Mouse (Mus musculus) liver, embryonic 11.5 days (tissue): ENCODE results near the gene Grin2c. TPM values are rescaled to one million over a fixed set of nuclear protein-coding genes. Genes with fewer than 3 reads are reported as not detected.
A peak's percentile ranks its signal among the peaks of the same experiment; 100 is the strongest.

Source experiments
- ATAC-seq: fragments of 200-750 bp; cut with Nextera tagmentation; replicated peaks from 2 replicates; pipeline ENCODE4 v1.8.0; 2017; ENCODE audit warnings: moderate number of reproducible peaks, mild to moderate bottlenecking, moderate TSS enrichment, moderate library complexity; ENCODE audit not compliant: low FRiP score
- DNase-seq: peaks from one replicate; pipeline ENCODE4 v3.0.0-alpha.2; 2017; ENCODE audit warnings: low spot score
- H3K27ac ChIP-seq: fragments of 300-500 bp; sonication (generic); 2 replicates; pipeline ENCODE4 v1.5.1; 2014; ENCODE audit warnings: mild to moderate bottlenecking, low read depth, low read length, control low read depth
- H3K27me3 ChIP-seq: fragments of 300-500 bp; sonication (generic); replicated peaks from 2 replicates; pipeline ENCODE4 v1.6.1; 2014; ENCODE audit warnings: low read length, mixed read lengths; ENCODE audit not compliant: control insufficient read depth, insufficient read depth
- H3K36me3 ChIP-seq: fragments of 300-500 bp; sonication (generic); 2 replicates; pipeline ENCODE4 v1.6.1; 2014; ENCODE audit warnings: mild to moderate bottlenecking, low read length, moderate library complexity, mixed read lengths; ENCODE audit not compliant: control insufficient read depth, insufficient read depth
- H3K4me1 ChIP-seq: fragments of 300-500 bp; sonication (generic); replicated peaks from 2 replicates; pipeline ENCODE4 v1.6.1; 2014; ENCODE audit warnings: low read length, mixed read lengths; ENCODE audit not compliant: control insufficient read depth, insufficient read depth
- H3K4me2 ChIP-seq: fragments of 300-500 bp; sonication (generic); 2 replicates; pipeline ENCODE4 v1.6.1; 2014; ENCODE audit warnings: mild to moderate bottlenecking, control low read depth, moderate library complexity
- H3K4me3 ChIP-seq: fragments of 300-500 bp; sonication (generic); 2 replicates; pipeline ENCODE4 v1.5.1; 2014; ENCODE audit warnings: low read depth, low read length, control low read depth
- H3K9ac ChIP-seq: fragments of 300-500 bp; sonication (generic); 2 replicates; pipeline ENCODE4 v1.6.1; 2014; ENCODE audit warnings: low read depth, low read length, control low read depth
- H3K9me3 ChIP-seq: fragments of 300-500 bp; sonication (generic); 2 replicates; pipeline ENCODE4 v1.6.1; 2016; ENCODE audit warnings: low read length, inconsistent platforms, mixed read lengths; ENCODE audit not compliant: control insufficient read depth
- WGBS: fragments of 180-500 bp; shearing (Covaris S2); extraction: QIAGEN DNeasy Blood & Tissue Kit; methylation state at CpG from one replicate; pipeline ENCODE4 v1.1.7; 2014; 5-methylcytosine and 5-hydroxymethylcytosine counted together
- polyA plus RNA-seq: library from polyadenylated mRNA; unstranded; fragments of >200 nt; fragmentation: Nextera tagmentation; extraction: Ambion mirVana; gene quantifications from 2 replicates; pipeline ENCODE4 v1.2.1, GENCODE M21; 2014

Gene Grin2c
- polyA plus RNA-seq, 1 experiment from 2014 or later, result 0.89 TPM

DNA sequence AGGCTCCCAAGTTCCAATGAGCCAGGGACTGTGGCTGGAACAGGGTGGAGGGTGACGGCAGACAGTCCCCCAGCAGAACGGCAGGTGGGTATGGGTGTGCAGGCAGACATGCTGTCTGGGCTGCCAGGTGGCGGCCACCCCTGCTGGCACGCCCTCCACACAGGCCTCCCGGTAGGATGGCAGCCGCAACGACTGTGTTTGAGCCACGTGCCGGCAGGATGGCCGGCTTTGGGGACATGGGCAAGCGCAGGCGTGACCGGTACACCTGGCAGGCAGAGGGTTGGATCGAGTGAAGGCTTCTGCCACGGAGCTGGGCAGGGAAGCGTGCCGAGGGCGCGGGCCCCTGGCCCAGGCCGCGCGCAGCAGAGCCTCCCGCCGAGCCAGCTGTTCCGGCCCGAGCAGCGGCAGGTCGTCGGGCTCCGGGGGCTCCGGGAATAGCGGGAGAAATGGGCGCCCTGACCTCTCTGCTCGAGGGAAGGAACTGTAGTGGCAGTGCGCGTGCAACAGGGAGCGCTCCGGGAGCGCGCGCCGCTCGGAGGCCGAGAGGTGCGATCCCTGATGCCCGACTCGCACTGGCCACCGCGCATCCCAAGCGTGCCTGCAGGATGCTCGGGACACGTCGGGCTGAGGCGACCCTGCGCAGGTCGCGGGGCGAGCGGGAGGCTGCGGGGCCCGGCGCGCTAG lies 17.2 kb downstream of the Grin2c start:
- H3K4me2 ChIP-seq, result peak overlapping the region; percentile 67
- H3K9me3 ChIP-seq, result no peaks in the 10 kb centered on the region
- ATAC-seq (no peak), DNase-seq (no peak)
- no peak overlapping the region for H3K27ac ChIP-seq
- 4% methylated on average over 63 of the region's 63 CpGs for WGBS
- no peak overlapping the region for H3K9ac ChIP-seq
- H3K4me3 ChIP-seq, result peak overlapping the region; percentile 46
- peaks cover 13% of the 10 kb centered on the region for H3K4me1 ChIP-seq
- peaks cover 81% of the 10 kb centered on the region for H3K27me3 ChIP-seq
- no peaks in the 10 kb centered on the region for H3K36me3 ChIP-seq

DNA sequence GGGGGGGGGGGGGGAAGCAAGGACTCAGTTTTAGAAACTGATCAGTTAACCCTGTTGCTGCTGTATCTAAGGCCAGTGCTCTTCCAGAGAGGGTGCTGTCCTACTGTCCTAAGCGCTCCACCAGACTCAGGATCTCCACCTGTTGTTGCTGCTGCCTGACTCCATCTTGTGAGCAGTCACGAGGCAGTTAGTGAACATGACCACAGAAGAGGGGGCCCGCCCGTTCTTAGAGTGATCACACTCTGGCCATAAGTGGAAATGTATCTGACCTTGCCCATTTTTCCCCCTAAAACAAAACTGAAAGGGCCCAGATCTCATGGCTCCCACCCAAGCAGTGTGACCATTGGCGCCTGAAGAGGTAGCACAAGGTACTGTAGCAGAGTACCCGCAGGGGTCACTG lies 19.1 kb downstream of the Grin2c start:
- DNase-seq, result no peak
- no peaks in the 10 kb centered on the region for H3K9me3 ChIP-seq
- peaks cover 66% of the 10 kb centered on the region for H3K27me3 ChIP-seq
- H3K4me2 ChIP-seq, result no peak overlapping the region
- no peak for ATAC-seq
- no peak overlapping the region for H3K27ac ChIP-seq
- peaks cover 21% of the 10 kb centered on the region for H3K4me1 ChIP-seq
- no peak overlapping the region for H3K4me3 ChIP-seq
- 57% methylated on average over 6 of the region's 6 CpGs for WGBS
- no peak overlapping the region for H3K9ac ChIP-seq
- H3K36me3 ChIP-seq, result 0 out of 2 replicates have a peak, but pooled peaks cover 2% of the 10 kb centered on the region

DNA sequence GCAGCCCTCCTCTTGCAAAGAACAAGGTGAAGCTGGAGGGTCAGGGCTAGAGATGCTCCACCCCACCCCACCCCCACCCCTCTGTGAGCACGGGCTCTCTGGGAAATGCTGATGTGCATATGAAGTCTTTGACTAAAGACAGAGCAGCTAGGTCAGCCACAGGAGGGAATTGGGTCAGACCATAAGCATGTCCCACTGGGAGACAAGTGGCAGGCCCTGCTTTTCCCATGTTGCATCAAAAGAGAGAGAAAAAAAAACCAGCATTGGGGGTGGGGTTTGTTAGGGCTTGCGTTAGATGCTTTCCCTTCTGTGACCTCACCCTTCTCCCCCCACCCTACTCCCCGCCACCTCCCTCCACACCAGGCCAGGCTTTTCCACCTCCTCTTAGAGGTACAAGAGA lies 19.8 kb downstream of the Grin2c start:
- H3K4me2 ChIP-seq, result no peak overlapping the region
- peaks cover 21% of the 10 kb centered on the region for H3K4me1 ChIP-seq
- no peak overlapping the region for H3K4me3 ChIP-seq
- H3K27me3 ChIP-seq, result peaks cover 59% of the 10 kb centered on the region
- no peaks in the 10 kb centered on the region for H3K9me3 ChIP-seq
- WGBS, result 9% methylated on average over 3 of the region's 3 CpGs
- H3K36me3 ChIP-seq, result 0 out of 2 replicates have a peak, but pooled peaks cover 2% of the 10 kb centered on the region
- no peak overlapping the region for H3K9ac ChIP-seq
- no peak for DNase-seq
- no peak for ATAC-seq
- H3K27ac ChIP-seq, result no peak overlapping the region

DNA sequence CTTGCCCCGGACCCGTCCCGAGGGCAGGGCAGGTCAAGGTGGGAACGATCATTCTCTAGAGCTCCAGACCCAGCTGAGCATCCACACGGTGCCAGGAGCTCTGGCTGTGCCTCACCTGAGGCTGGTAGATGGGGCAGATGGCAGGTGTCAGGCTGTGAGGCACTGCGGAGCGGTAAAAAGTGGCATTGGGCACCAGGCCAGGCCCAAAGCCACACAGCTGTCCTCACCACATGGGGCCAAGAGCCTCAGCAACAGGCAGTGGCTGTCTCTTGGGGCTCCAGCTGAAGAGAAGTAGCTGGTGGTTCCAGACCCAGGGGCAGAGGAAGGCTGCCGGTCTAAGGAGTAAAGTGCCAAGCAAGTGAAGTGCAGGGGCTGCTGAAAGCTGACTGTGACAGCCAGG lies 20.7 kb downstream of the Grin2c start:
- H3K27ac ChIP-seq, result no peak overlapping the region
- peaks cover 21% of the 10 kb centered on the region for H3K4me1 ChIP-seq
- peaks cover 51% of the 10 kb centered on the region for H3K27me3 ChIP-seq
- H3K9ac ChIP-seq, result no peak overlapping the region
- WGBS, result 72% methylated on average over 8 of the region's 8 CpGs
- H3K36me3 ChIP-seq, result 0 out of 2 replicates have a peak, but pooled peaks cover 2% of the 10 kb centered on the region
- ATAC-seq (no peak), DNase-seq (no peak)
- no peak overlapping the region for H3K4me3 ChIP-seq
- no peak overlapping the region for H3K4me2 ChIP-seq
- H3K9me3 ChIP-seq, result no peaks in the 10 kb centered on the region

DNA sequence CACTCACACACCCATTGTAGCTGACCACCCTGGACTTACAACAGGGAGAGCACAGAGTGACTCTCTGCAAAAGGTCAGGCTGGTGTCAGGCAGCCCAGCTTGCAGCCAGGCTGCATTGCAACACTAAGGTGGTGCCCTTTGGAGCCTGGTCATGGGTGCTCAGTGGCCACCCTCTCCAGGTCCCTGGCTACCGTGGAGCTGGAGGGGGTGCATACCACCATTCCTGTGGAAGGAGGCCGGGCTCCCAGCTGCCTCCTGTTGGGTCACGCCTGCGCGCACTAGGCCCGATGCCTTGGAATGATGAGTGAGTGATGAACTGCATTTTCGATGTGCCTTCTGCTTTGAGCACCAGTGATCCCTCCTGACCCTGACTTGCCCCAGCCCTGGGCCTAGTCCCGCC lies 22.2 kb downstream of the Grin2c start:
- Histone ChIP-seq H3K9me3 (no peaks in the 10 kb centered on the region), H3K27ac (peak overlapping the region; percentile 21; the same call in 1 of the 2 replicates), H3K9ac (no peak overlapping the region), H3K27me3 (peaks cover 36% of the 10 kb centered on the region), H3K36me3 (0 out of 2 replicates have a peak, but pooled peaks cover 2% of the 10 kb centered on the region), H3K4me2 (no peak overlapping the region), H3K4me1 (peaks cover 17% of the 10 kb centered on the region), H3K4me3 (no peak overlapping the region)
- ATAC-seq (peak; percentile 44), DNase-seq (no peak)
- WGBS, result 75% methylated on average over 8 of the region's 8 CpGs

DNA sequence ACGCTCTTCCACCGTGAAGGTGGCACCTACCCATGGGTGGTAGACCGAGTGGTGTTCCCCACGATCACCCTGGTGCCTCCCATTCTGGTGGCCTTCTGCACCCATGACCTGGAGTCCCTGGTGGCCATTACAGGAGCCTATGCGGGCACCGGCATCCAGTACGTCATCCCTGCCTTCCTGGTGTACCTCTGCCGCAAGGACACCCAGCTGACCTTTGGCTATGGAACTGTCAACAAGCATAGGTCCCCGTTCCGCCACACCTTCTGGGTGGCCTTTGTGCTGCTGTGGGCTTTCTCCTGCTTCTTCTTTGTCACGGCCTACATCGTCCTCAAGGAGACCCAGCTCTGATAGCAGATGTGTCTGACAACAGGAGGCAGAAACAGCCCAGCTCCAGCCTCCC lies 23.3 kb downstream of the Grin2c start:
- no peak for DNase-seq
- Histone ChIP-seq H3K4me3 (no peak overlapping the region), H3K4me1 (peaks cover 14% of the 10 kb centered on the region), H3K4me2 (no peak overlapping the region), H3K27ac (no peak overlapping the region), H3K9me3 (no peaks in the 10 kb centered on the region), H3K36me3 (0 out of 2 replicates have a peak, but pooled peaks cover 2% of the 10 kb centered on the region), H3K27me3 (peaks cover 25% of the 10 kb centered on the region), H3K9ac (no peak overlapping the region)
- WGBS, result 84% methylated on average over 12 of the region's 12 CpGs
- no peak for ATAC-seq

DNA sequence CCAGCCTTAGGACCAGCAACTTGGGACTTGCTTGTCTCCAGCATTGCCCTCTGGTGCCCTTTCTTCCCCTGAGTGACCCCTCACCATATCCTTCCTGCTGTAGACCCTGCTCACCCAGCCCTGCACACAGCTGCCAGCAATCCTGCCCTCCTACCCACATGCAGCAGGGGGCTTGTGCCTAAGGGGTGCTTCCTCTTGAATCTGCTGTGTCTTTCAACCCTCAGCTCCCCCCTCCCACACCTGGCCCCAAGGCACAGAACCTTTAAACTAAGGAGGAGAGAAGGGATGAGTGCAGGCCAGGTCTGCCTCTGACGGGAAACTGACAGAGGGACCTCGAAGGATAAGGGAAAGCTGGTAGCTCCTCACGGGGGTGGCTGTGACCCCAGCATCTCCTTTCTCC lies 24.3 kb downstream of the Grin2c start:
- no peak for DNase-seq
- Histone ChIP-seq H3K9me3 (no peaks in the 10 kb centered on the region), H3K4me3 (no peak overlapping the region), H3K9ac (no peak overlapping the region), H3K27me3 (peaks cover 15% of the 10 kb centered on the region), H3K27ac (no peak overlapping the region), H3K4me1 (peaks cover 11% of the 10 kb centered on the region), H3K4me2 (no peak overlapping the region), H3K36me3 (0 out of 2 replicates have a peak, but pooled peaks cover 2% of the 10 kb centered on the region)
- WGBS, result 62% methylated on average over 3 of the region's 3 CpGs
- no peak for ATAC-seq

DNA sequence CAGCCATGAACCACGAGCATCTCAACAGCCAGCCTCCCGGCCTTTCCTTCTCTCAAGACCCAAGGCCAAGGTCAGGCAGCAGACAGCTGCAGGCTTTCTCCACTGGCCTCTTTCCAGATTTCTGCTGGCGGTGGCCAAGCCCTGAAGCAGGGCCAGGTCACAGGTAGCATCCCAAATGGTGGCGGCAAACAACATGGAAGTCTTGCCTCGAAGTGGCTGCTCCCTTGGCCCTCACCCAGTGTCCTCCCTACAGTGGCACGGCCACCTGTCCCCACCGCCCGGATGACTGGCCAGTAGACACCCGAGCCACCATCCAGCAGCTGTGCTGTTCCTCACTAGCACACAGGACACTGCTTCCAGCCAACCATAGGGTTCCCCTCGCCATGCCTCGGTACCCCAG lies 25.6 kb downstream of the Grin2c start:
- Histone ChIP-seq H3K9me3 (no peaks in the 10 kb centered on the region), H3K4me1 (peaks cover 12% of the 10 kb centered on the region), H3K4me3 (no peak overlapping the region), H3K27ac (no peak overlapping the region), H3K36me3 (0 out of 2 replicates have a peak, but pooled peaks cover 2% of the 10 kb centered on the region), H3K27me3 (peaks cover 3% of the 10 kb centered on the region), H3K4me2 (no peak overlapping the region), H3K9ac (no peak overlapping the region)
- no peak for ATAC-seq
- DNase-seq, result no peak
- whole genome bisulfite sequencing, result 89% methylated on average over 11 of the region's 11 CpGs

DNA sequence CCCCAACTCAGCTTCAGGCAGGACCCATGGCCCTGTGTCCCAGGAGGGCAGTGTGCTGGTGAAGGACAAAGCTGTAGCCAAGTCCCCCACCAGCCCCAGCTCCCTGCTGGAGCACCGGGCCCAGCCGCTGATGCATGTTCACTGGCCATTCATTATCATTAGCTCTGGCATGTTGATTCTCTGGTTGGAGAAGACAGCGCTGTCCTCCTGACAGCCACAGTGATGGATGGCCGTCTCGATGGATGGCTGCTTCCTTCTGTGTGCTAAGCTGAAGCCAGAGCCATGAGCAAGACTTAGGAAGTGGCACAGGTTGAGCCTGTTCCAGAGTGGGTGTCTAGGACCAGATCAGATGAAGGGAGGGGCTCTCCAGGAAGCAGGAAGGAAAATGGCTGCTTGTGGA lies 30.5 kb downstream of the Grin2c start:
- ATAC-seq (no peak), DNase-seq (no peak)
- Histone ChIP-seq H3K4me2 (no peak overlapping the region), H3K36me3 (no peaks in the 10 kb centered on the region), H3K4me1 (peaks cover 24% of the 10 kb centered on the region), H3K9me3 (no peaks in the 10 kb centered on the region), H3K9ac (no peak overlapping the region), H3K27me3 (no peaks in the 10 kb centered on the region), H3K27ac (no peak overlapping the region), H3K4me3 (no peak overlapping the region)
- WGBS, result 40% methylated on average over 5 of the region's 5 CpGs
